Mouse (Mus musculus): ENCODE results near the gene Nsd2.
"Not testable (repeated sequence)": the region's sequence is repeated elsewhere in the genome, so short reads cannot be mapped to it uniquely, and the experiment has no call there.

The Nsd2 gene

DNA sequence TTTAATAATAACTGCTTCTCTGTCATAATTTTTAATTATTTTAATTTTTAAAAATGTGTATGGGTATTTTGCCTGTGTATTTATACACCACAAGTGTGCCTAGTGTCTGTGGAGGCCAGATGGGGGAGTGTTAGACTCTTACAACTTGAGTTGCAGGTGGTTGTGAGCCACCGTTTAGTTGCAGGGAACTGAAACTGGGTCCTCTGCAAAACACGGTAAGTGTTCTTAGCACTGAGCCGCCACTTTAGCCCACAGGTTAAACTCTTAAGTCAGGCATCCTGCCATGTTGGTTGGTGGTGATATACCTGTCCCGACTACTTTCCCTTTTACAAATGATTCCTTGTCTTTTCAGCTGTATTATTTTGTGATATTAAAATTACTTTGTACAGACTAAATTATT, 22.0 kb downstream of the Nsd2 start:
- DNase-seq (ENCODE audit: extremely low read depth, low read depth, low spot score) = no peak

DNA sequence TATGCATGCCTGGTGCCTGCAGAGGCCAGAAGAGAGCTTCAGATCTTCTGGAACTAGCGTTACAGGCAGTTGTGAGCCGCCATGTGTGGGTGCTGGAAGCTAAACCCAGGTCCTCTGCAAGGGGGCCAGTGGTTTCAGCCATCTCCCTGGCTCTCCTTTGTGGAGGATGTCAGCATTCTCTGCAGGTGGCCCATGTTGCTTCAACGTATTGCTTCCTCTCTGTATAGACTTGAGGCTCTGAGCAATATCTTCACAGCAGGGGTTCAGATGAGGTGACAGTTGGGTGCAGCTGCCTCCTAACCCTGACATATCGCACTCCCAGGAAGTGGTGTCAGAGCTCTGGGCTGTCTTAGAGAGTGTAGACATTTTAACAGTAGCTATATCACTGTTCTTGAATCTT, 30.9 kb downstream of the Nsd2 start:
- DNase-seq (ENCODE audit: extremely low read depth, low read depth, low spot score) = no peak

GRCm38 (mm10) chr5:33853086-33853485, 32.6 kb downstream of the Nsd2 start:
- no peak for DNase-seq (ENCODE audit: extremely low read depth, low read depth, low spot score)

- no peak for DNase-seq (ENCODE audit: extremely low read depth, low read depth, low spot score)
Measured at GRCm38 (mm10) chr5:33854019-33854418, 33.5 kb downstream of the Nsd2 start.

DNA sequence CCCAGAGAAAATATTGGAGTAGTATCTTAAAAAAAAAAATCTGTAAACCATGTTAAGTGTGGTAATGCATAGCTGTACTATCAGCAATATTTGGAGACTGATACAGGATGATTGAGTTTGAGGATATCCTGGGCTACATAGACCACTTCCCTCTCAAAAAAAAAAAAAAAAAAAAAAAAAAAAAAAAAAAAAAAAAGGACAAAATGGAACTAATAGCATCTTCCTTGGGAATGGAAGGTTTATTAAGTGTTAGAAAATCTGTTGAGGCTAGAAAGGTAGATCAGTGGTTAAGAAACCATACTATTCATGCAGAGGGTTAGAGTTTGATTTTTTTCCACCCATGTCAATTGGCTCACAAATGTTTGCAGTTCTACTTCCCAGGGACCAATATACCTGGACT, 37.2 kb downstream of the Nsd2 start:
- DNase-seq (ENCODE audit: extremely low read depth, low read depth, low spot score) = no peak

- DNase-seq (ENCODE audit: extremely low read depth, low read depth, low spot score) = no peak
Measured at GRCm38 (mm10) chr5:33875472-33875871, 54.9 kb downstream of the Nsd2 start.

DNA sequence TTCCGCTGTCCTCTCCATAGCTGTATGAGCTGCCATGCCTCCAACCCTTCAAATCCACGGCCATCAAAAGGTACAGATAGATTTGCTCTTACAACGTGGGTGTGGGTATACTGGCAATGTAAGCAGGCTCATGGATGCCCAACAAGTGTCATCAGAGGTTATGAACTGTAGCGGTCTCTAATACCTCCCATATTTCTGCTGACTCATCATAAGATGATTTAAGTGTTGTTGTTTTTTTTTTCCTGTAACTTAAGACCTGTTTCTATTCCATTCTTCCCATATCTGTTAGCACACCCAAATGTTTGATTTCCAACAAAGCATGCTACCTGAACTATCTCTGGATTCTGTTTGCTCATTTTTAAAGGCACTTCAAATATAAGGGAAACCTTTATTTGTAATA, 60.6 kb downstream of the Nsd2 start:
- no peak for DNase-seq (ENCODE audit: extremely low read depth, low read depth, low spot score)

- DNase-seq (ENCODE audit: extremely low read depth, low read depth, low spot score) = no peak
Measured at GRCm38 (mm10) chr5:33893406-33893805, 72.9 kb downstream of the Nsd2 start.

DNA sequence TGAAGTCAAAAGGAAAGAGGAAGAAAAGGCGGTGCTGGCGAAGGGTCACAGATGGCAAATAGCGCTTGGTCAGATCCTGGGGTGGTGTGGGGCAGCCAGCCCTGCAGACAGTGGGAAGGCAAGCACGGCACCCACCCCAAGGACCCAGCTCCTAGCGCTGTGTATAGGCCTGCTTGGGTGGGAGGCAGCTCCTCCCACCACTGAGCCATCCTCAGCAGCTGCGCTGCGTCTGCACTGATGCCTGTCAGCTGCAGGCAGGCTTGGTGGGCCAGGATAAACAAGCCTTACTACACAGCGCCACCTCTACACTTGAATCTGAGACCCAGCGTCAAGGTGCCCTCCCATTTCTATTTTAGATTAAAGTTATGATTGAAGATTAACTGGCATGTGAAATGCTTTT, 74.6 kb downstream of the Nsd2 start:
- no peak for DNase-seq (ENCODE audit: extremely low read depth, low read depth, low spot score)

- DNase-seq (ENCODE audit: extremely low read depth, low read depth, low spot score) = no peak
Measured at GRCm38 (mm10) chr5:33897158-33897557, 76.6 kb downstream of the Nsd2 start.

GRCm38 (mm10) chr5:33898671-33899070, 78.1 kb downstream of the Nsd2 start:
- no peak for DNase-seq (ENCODE audit: extremely low read depth, low read depth, low spot score)

DNA sequence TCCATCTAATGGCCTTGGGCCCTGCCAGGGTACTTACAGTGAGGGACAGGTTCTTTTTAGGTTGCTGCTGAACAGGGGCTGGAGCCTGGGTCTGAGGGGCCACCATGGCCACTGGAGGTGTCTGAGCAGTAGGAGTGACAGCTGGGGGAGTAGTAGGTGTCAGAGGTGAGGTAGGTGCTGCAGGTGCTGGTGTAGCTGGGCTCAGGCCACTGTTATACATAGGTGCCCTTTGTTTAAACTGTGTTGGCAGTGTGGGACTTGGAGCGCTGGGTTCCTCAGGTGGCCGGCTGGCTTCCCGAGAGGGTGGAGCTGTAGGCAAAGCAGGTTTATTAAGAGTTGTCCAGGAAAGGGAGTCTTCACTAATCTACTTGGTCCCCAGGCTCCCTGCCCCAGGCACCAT, 78.7 kb downstream of the Nsd2 start:
- no peak for DNase-seq (ENCODE audit: extremely low read depth, low read depth, low spot score)

GRCm38 (mm10) chr5:33900101-33900500, 79.6 kb downstream of the Nsd2 start:
- no peak for DNase-seq (ENCODE audit: extremely low read depth, low read depth, low spot score)

DNA sequence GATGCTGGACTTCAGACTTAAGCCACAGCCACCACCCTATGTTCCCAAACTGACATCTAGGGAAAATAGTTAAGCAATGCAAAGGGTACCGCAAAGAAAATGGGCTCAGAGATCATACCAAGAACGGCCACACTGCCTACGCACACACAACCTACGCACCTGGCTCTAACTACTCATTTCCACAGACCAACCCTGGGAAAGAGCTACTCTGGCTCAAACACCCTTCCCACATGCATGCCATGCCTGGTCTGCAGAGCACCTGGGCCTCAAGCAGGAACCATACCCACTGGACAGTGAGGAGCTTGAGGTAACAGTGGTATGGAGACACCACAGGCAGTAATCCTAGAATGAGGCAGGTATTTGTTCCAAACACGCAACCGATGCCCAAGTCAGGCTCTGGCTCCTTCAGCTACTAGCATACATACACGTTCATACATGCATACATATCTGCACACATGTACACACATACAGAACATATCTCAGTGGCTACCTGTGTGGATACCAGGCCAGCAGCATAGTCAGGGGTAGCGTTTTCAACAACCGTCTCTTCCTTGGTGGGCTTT, 80.3 kb downstream of the Nsd2 start:
- DNase-seq (ENCODE audit: extremely low read depth, low read depth, low spot score) = no peak

GRCm38 (mm10) chr5:33901278-33901677, 80.8 kb downstream of the Nsd2 start:
- DNase-seq (ENCODE audit: extremely low read depth, low read depth, low spot score) = no peak

DNA sequence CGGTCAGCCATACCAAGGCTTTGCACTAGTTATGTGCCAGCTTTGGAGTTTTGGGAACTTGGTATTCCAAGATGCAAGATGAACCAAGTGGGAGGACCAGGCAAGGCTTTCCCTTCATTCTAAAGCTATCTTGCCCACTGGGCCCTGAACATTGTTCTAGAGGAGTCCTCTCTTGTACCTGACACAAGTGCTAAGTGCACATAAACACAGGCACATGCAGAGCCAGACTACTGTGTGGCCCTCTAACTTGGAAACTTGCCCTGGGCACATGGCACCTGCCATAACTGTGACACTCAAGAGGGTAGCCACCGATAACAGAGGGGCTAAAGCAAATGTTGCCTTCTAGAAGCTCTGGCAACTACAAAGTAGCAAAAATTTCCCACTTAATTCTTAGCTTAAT, 82.2 kb downstream of the Nsd2 start:
- no peak for DNase-seq (ENCODE audit: extremely low read depth, low read depth, low spot score)

DNA sequence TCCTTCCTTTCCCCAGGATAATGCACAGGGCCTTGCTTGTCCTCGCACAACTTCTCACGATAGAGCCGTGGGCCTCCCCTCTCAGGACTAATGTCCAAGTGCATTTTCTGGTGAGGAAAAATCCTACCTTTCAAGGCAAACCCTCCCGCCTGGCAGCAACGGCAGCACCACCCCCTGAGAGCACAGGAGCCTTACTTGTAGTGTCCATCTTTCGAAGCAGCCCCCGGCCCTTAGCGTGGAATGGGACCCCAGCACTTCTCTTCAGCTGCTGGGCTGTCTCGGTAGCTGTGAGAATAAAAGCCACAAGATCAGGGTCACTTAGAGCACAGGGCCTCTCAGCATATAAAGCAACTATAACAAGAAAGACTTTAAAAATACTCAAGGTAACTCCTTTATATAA, 82.7 kb downstream of the Nsd2 start:
- DNase-seq (ENCODE audit: extremely low read depth, low read depth, low spot score) = no peak

- not testable (repeated sequence) for DNase-seq (ENCODE audit: extremely low read depth, low read depth, low spot score)
Measured at GRCm38 (mm10) chr5:33915031-33915430, 94.5 kb downstream of the Nsd2 start.

DNA sequence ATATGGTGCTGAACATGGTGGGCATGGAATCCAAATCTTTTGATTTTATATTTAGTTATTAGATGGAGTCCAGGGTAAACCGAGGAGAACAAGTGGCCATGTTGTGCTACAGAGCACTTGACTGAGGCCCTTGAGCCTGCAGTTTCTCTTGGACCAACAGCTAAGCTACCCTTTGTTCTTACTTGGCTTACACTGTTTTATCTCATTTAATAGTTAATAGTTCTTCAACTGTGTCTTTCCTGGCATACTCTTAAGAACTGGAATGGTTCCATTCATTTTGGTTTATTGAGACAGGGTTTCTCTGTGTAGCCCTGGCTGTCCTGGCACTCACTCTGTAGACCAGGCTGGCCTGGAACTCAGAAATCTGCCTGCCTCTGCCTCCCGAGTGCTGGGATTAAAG, 96.1 kb downstream of the Nsd2 start:
- DNase-seq (ENCODE audit: extremely low read depth, low read depth, low spot score) = not testable (repeated sequence)

- no peak for DNase-seq (ENCODE audit: extremely low read depth, low read depth, low spot score)
Measured at GRCm38 (mm10) chr5:33919466-33919865, 98.9 kb downstream of the Nsd2 start.

DNA sequence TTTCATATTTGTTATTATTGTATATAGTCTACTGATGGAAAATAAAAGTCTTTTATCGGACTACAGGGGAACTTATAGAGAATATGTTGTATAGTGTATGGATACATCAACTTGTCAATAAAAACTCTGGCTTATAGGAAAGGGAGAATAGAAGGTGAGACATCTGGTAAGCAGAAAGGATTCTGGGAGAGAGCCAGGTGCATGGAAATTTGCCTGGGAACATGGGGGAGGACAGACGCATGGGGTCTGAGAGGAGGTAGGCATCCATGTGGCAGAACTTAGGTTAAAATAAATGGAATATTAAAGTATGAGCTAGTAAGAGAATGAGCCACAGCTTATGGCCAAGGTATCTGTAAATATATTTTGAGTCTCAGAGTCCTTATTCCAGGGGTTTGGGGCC, 99.5 kb downstream of the Nsd2 start:
- DNase-seq (ENCODE audit: extremely low read depth, low read depth, low spot score) = no peak

GRCm38 (mm10) chr5:33920924-33921323, 100.4 kb downstream of the Nsd2 start:
- no peak for DNase-seq (ENCODE audit: extremely low read depth, low read depth, low spot score)

DNA sequence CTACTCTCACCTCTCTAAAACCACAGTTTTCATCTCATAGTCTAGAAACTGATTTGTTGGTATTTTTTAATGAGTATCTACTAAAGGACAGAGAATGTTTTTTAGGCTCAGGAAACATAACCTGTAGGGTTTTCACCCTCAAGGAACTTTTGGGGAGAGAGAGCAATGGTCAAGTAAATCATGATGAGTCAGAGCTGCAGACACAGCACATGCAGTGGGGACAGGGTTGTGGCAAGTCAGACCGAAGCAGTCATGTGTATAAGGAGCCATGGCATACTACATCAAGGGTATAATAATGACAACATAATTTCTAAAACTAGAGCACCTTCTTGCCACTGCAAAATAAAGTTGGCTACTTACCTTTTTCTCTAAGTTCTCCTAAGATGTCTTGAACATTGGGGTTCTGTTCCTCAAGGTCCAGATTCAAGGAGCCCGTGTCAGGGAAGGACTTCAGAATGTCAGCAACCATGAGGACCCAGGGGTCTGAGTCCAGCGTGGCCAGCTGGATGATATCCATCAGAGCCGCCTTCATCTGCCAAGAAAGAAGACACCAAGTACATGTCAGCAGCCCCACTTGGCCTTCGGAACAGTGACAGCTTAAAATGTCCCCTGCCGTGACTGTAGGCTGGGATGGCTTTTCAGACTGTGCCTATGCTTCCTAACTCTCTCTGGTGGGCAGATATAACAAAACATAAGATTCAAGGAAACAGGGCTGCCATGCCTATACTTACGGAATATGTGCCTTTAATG, 101.1 kb downstream of the Nsd2 start:
- no peak for DNase-seq (ENCODE audit: extremely low read depth, low read depth, low spot score)

Measured in fat pad, adult 2 months (tissue).